Mouse (Mus musculus): ENCODE results near the gene Cfhr2. TPM values are rescaled to one million over a fixed set of nuclear protein-coding genes. Genes with fewer than 3 reads are reported as not detected.

The Cfhr2 gene
- polyA plus RNA-seq (2017; shearing (Covaris generic)) = not detected

GRCm38 (mm10) chr1:139858548-139858947 lies at the start of gene Cfhr2:
Gene Cfhr2, minus strand, starts transcription at chr1:139858702.

GRCm38 (mm10) chr1:139781143-139781542 lies 77.4 kb downstream of the Cfhr2 start, which contains the start of gene Gm4788:
Gene Gm4788, minus strand, starts transcription at chr1:139781243.

Other genes with a start within 250 kb of the Cfhr2 start
- gene Gm4788, start 77.5 kb downstream of the Cfhr2 start, polyA plus RNA-seq (2017; shearing (Covaris generic)) = not detected